Comparison of ENCODE assay signal across 16 mouse cellular contexts in genomic region chr12:83496736-83497135, GRCm38 (mm10). TPM values are rescaled to one million over a fixed set of nuclear protein-coding genes. Genes with fewer than 3 reads are reported as not detected.
"Had no signal": no experiment of that assay in that cellular context is flagged by ENCODE, and none has a peak within 500 bp of the region (broad histone marks: within the 10 kb centered on the region; RNA-seq: fewer than 3 reads in every experiment).

No protein-coding gene starts in this region.

- DNase-seq: lung, adult 2 months; lung, postnatal 14 days; lung, postnatal 36 days; right cerebral cortex, postnatal 14 days; thymus, adult 2 months; thymus, postnatal 25 days; thymus, postnatal 4 days had no signal

- H3K9me3 ChIP-seq: lung, embryonic 15.5 days; midbrain, embryonic 13.5 days; midbrain, embryonic 15.5 days; neural tube, embryonic 12.5 days; stomach, embryonic 15.5 days had no signal

- H3K27ac ChIP-seq: lung, embryonic 15.5 days; macrophage; midbrain, embryonic 13.5 days; midbrain, embryonic 15.5 days; neural tube, embryonic 12.5 days; stomach, embryonic 15.5 days; stomach, postnatal 0 days had no signal

- ATAC-seq: lung, postnatal 0 days; midbrain, embryonic 13.5 days; midbrain, embryonic 15.5 days had no signal

- H3K27me3 ChIP-seq: midbrain, embryonic 13.5 days; midbrain, embryonic 15.5 days; neural tube, embryonic 12.5 days; stomach, embryonic 15.5 days had no signal

- H3K36me3 ChIP-seq: lung, embryonic 15.5 days; midbrain, embryonic 13.5 days; midbrain, embryonic 15.5 days; neural tube, embryonic 12.5 days; stomach, embryonic 15.5 days had no signal

- H3K9ac ChIP-seq: lung, embryonic 15.5 days; midbrain, embryonic 13.5 days; midbrain, embryonic 15.5 days; neural tube, embryonic 12.5 days; stomach, embryonic 15.5 days had no signal

- H3K4me2 ChIP-seq: lung, embryonic 15.5 days; midbrain, embryonic 11.5 days; midbrain, embryonic 13.5 days; midbrain, embryonic 15.5 days; neural tube, embryonic 12.5 days; stomach, embryonic 15.5 days had no signal

- H3K4me3 ChIP-seq: lung, embryonic 15.5 days; midbrain, embryonic 13.5 days; midbrain, embryonic 15.5 days; neural tube, embryonic 12.5 days; stomach, embryonic 15.5 days had no signal

- H3K4me1 ChIP-seq: lung, embryonic 15.5 days; midbrain, embryonic 13.5 days; midbrain, embryonic 15.5 days; neural tube, embryonic 12.5 days; stomach, embryonic 15.5 days had no signal

RNA-seq across cellular contexts. Expression of gene Dpf3, which starts 9.2 kb away (rescaled TPM):
- polyA plus RNA-seq: macrophage had no signal
